Mouse (Mus musculus) olfactory bulb, adult 2 months (tissue): ENCODE results near the gene Cgas. TPM values are rescaled to one million over a fixed set of nuclear protein-coding genes. Genes with fewer than 3 reads are reported as not detected.

Experiments used
- H3K27ac ChIP-seq: fragments of 200-500 bp; 2 replicates; pipeline ENCODE4 v1.5.1; 2012; ENCODE audit warnings: low read depth, low read length; ENCODE audit not compliant: insufficient read depth
- H3K4me1 ChIP-seq: fragments of 200-500 bp; 2 replicates; pipeline ENCODE4 v1.6.1; 2012; ENCODE audit warnings: low read length; ENCODE audit not compliant: control insufficient read depth, insufficient read depth
- H3K4me3 ChIP-seq: fragments of 200-500 bp; 2 replicates; pipeline ENCODE4 v1.5.1; 2012; ENCODE audit warnings: mild to moderate bottlenecking, low read depth, low read length, moderate library complexity; ENCODE audit not compliant: insufficient read depth
- CTCF ChIP-seq: fragments of 200-500 bp; IDR thresholded peaks from 2 replicates; pipeline ENCODE4 v1.5.1; 2012; ENCODE audit warnings: low read depth, mild to moderate bottlenecking, low read length, moderate library complexity; ENCODE audit not compliant: insufficient read depth
- POLR2A ChIP-seq: fragments of 200-500 bp; IDR thresholded peaks from 2 replicates; pipeline ENCODE4 v1.6.1; 2012; ENCODE audit warnings: mild to moderate bottlenecking, low read depth, low read length, moderate library complexity; ENCODE audit not compliant: insufficient read depth
- WGBS: fragments of 180-500 bp; shearing (Covaris S2); methylation state at CpG from one replicate; pipeline ENCODE4 v1.1.7; 2018; 5-methylcytosine and 5-hydroxymethylcytosine counted together
- polyA plus RNA-seq: library from polyadenylated mRNA; stranded (reverse); fragments of >200 nt; gene quantifications from 2 replicates; pipeline ENCODE4 v1.2.4, GENCODE M21; 2012; ENCODE audit warnings: low replicate concordance; ENCODE audit not compliant: missing spikeins, insufficient read depth, insufficient read length

The Cgas gene
- polyA plus RNA-seq, 1 experiment, result not detected

- TF ChIP-seq CTCF (no peak), POLR2A (no peak)
- Histone ChIP-seq H3K4me3 (no peak overlapping the region), H3K27ac (no peak overlapping the region), H3K4me1 (peaks cover 8% of the 10 kb centered on the region; the same call in 1 of the 2 replicates)
- WGBS, result 54% methylated on average over 9 of the region's 9 CpGs
These were observed 46.5 kb downstream of the Cgas start for GRCm38 (mm10) chr9:78396517-78396916.

DNA sequence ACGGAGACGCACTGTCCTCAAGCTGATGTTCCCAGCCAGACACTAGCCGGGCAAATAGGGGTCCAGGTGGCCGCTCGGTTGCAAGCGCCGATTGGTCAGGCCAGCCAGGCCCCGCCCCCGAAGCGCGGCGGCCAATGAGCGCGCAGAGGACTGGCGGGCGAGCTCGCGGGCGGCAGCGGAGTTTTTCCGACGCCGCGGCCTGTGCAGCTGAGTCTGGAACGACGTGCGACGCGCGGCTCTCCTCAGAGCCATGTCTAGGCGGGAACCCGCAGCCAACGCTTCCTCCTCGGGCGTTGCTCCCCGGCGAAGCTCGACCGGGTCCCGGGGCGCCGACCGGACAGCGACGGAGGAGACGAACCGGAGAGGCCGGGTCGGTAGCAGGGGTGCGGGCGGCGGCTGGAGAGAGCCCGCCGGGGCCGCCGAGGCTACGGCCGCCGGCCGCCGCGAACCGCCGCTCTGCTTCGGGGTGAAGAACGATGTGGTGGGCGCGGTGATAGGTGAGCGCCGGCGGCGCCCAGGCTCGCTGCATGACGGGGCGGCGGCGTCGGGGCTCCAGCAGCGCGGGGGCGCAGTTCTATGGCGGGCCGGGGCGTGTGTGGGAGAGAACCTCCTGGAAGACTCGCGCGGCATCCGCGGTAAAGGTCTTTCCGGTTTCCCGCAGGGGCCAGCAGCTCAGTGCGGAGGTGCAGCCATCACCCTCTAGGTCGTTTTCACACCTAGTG is 47.2 kb downstream of the Cgas start, which contains the start of gene Ddx43:
Gene Ddx43 (plus strand): TSS at position 148 of the 722 bp plus-strand sequence.
- Histone ChIP-seq H3K4me3 (peak within 1 kb of the TSS; percentile 23), H3K4me1 (peaks cover 8% of the 10 kb centered on the region; the same call in 1 of the 2 replicates), H3K27ac (no peak within 1 kb of the TSS)
- WGBS, result 4% methylated on average over 93 of the region's 93 CpGs
- TF ChIP-seq CTCF (no peak), POLR2A (no peak)

DNA sequence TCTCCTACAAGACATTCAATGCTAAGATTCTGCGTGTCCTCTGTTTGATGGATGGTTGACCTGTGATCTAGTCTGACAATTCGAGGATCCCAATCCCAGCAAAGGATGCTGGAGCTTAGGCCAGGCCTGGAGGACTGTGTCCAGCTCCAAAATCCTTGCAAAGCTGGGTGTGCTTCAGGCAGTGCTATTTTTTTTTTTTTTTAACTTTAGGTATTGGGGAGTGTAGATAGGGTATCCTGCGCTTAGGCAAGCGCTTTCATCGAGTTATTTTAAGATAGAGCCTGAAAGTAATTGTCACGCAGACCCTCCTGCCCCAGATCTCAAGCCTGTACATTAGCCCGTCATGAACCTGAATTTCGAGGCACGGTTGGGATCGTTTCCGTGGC is 47.8 kb downstream of the Cgas start:
- no peak for TF ChIP-seq POLR2A
- no peak for TF ChIP-seq CTCF
- no peak overlapping the region for H3K27ac ChIP-seq
- H3K4me1 ChIP-seq, result peaks cover 8% of the 10 kb centered on the region; the same call in 1 of the 2 replicates
- 32% methylated on average over 11 of the region's 11 CpGs for WGBS
- peak overlapping the region; percentile 23; the same call in 1 of the 2 replicates for H3K4me3 ChIP-seq

DNA sequence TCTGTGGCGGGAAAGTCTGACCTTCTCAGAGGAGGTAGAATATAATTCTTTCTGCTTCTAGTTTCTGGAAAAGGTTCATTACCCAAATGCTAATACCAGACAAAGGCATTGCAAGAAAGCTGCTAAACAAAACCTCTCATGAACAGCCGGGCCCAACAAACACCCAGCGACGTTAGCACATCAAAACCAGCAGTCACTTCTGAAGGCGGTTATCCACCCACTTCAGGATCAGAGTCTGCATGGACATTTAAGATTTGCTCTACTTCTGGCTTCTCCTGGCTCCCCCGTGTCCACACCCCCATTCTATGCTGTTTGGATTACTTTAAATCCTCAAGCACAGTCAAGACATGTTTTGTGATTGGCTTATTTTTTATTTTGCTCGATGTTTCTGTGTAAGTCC is 48.4 kb downstream of the Cgas start:
- Histone ChIP-seq H3K27ac (no peak overlapping the region), H3K4me1 (peaks cover 8% of the 10 kb centered on the region; the same call in 1 of the 2 replicates), H3K4me3 (no peak overlapping the region)
- 69% methylated on average over 7 of the region's 7 CpGs for WGBS
- TF ChIP-seq CTCF (no peak), POLR2A (no peak)

- 90% methylated on average over 10 of the region's 10 CpGs for WGBS
These were observed 49.3 kb downstream of the Cgas start for GRCm38 (mm10) chr9:78393741-78394140.

GRCm38 (mm10) chr9:78389981-78390380 is 53.1 kb downstream of the Cgas start:
- no peak overlapping the region for H3K4me3 ChIP-seq
- H3K4me1 ChIP-seq, result no peaks in the 10 kb centered on the region
- TF ChIP-seq POLR2A, result no peak
- TF ChIP-seq CTCF, result no peak
- no peak overlapping the region for H3K27ac ChIP-seq
- 68% methylated on average over 5 of the region's 5 CpGs for WGBS

More at GRCm38 (mm10) chr9:78393741-78394140, 49.3 kb downstream of the Cgas start:
- H3K4me3 ChIP-seq, result no peak overlapping the region
- TF ChIP-seq CTCF (no peak), POLR2A (no peak)
- no peak overlapping the region for H3K27ac ChIP-seq
- peaks cover 8% of the 10 kb centered on the region; the same call in 1 of the 2 replicates for H3K4me1 ChIP-seq

- 90% methylated on average over 7 of the region's 7 CpGs for WGBS
These were observed 56.1 kb downstream of the Cgas start for GRCm38 (mm10) chr9:78386947-78387346.

GRCm38 (mm10) chr9:78385893-78386292 is 57.1 kb downstream of the Cgas start:
- H3K27ac ChIP-seq, result no peak overlapping the region
- no peak overlapping the region for H3K4me3 ChIP-seq
- no peaks in the 10 kb centered on the region for H3K4me1 ChIP-seq
- no peak for TF ChIP-seq POLR2A
- no peak for TF ChIP-seq CTCF
- WGBS, result 56% methylated on average over 3 of the region's 3 CpGs

More at GRCm38 (mm10) chr9:78386947-78387346, 56.1 kb downstream of the Cgas start:
- TF ChIP-seq POLR2A, result no peak
- TF ChIP-seq CTCF, result no peak
- Histone ChIP-seq H3K4me3 (no peak overlapping the region), H3K27ac (no peak overlapping the region), H3K4me1 (no peaks in the 10 kb centered on the region)

Other genes with a start within 250 kb of the Cgas start
- not detected in 2 replicates for gene Gsta1, start 212.6 kb downstream of the Cgas start, polyA plus RNA-seq
- gene Gm3776, start 186.1 kb downstream of the Cgas start, polyA plus RNA-seq, result not detected in 2 replicates
- not detected in 2 replicates for gene Gm10639, start 153.3 kb downstream of the Cgas start, polyA plus RNA-seq
- not detected in 2 replicates for gene Omt2a, start 128.4 kb downstream of the Cgas start, polyA plus RNA-seq
- gene Omt2b, start 115.6 kb downstream of the Cgas start, polyA plus RNA-seq, result not detected in 2 replicates
- not detected in 2 replicates for gene Gsta2, start 87.4 kb downstream of the Cgas start, polyA plus RNA-seq
- gene Dppa5a, start 75.1 kb downstream of the Cgas start, polyA plus RNA-seq, result not detected in 2 replicates
- not detected in 2 replicates for gene Ooep, start 64.5 kb downstream of the Cgas start, polyA plus RNA-seq
- gene Ddx43, start 47.5 kb downstream of the Cgas start, polyA plus RNA-seq, result not detected in 2 replicates
- not detected in 2 replicates for gene Mto1, start 5.0 kb upstream of the Cgas start, polyA plus RNA-seq
- gene Gm17324, start 5.5 kb upstream of the Cgas start, polyA plus RNA-seq, result not detected in 2 replicates
- 5,304 and 7,068 TPM in 2 replicates for gene Eef1a1, start 45.9 kb upstream of the Cgas start, polyA plus RNA-seq
- gene Slc17a5, start 144.8 kb upstream of the Cgas start, polyA plus RNA-seq, result not detected in 2 replicates
- gene Cd109, start 172.3 kb upstream of the Cgas start, polyA plus RNA-seq, result not detected in 2 replicates